Mouse (Mus musculus): ENCODE measurements at regions not wholly inside any gene's neighbourhood (a gene's known extent, or its start where the extent isn't known, plus 50 kb on each side); places are given as distances from the start of the nearest gene placed in this dataset.

GRCm38 (mm10) chr4:31392932-31393632, 570.8 kb upstream of the Map3k7 start:
- DNase-seq (ENCODE audit: low spot score), result no peak

GRCm38 (mm10) chr4:31395538-31395937, 568.4 kb upstream of the Map3k7 start:
- DNase-seq (ENCODE audit: low spot score), result no peak

GRCm38 (mm10) chr4:31403976-31404375, 559.9 kb upstream of the Map3k7 start:
- DNase-seq (ENCODE audit: low spot score), result no peak

GRCm38 (mm10) chr4:31404840-31405714, 558.8 kb upstream of the Map3k7 start:
- DNase-seq (ENCODE audit: low spot score), result no peak

GRCm38 (mm10) chr4:31410157-31410556, 553.7 kb upstream of the Map3k7 start:
- no peak for DNase-seq (ENCODE audit: low spot score)

- no peak for DNase-seq (ENCODE audit: low spot score)
These were observed 551.9 kb upstream of the Map3k7 start for GRCm38 (mm10) chr4:31411770-31412525.

GRCm38 (mm10) chr4:31417161-31417560, 546.7 kb upstream of the Map3k7 start:
- no peak for DNase-seq (ENCODE audit: low spot score)

- DNase-seq (ENCODE audit: low spot score), result no peak
These were observed 544.7 kb upstream of the Map3k7 start for GRCm38 (mm10) chr4:31419240-31419639.

- DNase-seq (ENCODE audit: low spot score), result no peak
These were observed 543.7 kb upstream of the Map3k7 start for GRCm38 (mm10) chr4:31420167-31420566.

GRCm38 (mm10) chr4:31421386-31421785, 542.5 kb upstream of the Map3k7 start:
- no peak for DNase-seq (ENCODE audit: low spot score)

GRCm38 (mm10) chr4:31425135-31425534, 538.8 kb upstream of the Map3k7 start:
- no peak for DNase-seq (ENCODE audit: low spot score)

- DNase-seq (ENCODE audit: low spot score), result no peak
These were observed 538.2 kb upstream of the Map3k7 start for GRCm38 (mm10) chr4:31425716-31426115.

GRCm38 (mm10) chr4:31426169-31427030, 537.5 kb upstream of the Map3k7 start:
- no peak for DNase-seq (ENCODE audit: low spot score)

GRCm38 (mm10) chr4:31433943-31434342, 530.0 kb upstream of the Map3k7 start:
- no peak for DNase-seq (ENCODE audit: low spot score)

- DNase-seq (ENCODE audit: low spot score), result no peak
These were observed 509.0 kb upstream of the Map3k7 start for GRCm38 (mm10) chr4:31454898-31455297.

- DNase-seq (ENCODE audit: low spot score), result no peak
These were observed 508.4 kb upstream of the Map3k7 start for GRCm38 (mm10) chr4:31455466-31455865.

GRCm38 (mm10) chr4:31462456-31462855, 501.4 kb upstream of the Map3k7 start:
- DNase-seq (ENCODE audit: low spot score), result no peak

- DNase-seq (ENCODE audit: low spot score), result no peak
These were observed 500.7 kb upstream of the Map3k7 start for GRCm38 (mm10) chr4:31463130-31463698.

GRCm38 (mm10) chr4:31468306-31468705, 495.6 kb upstream of the Map3k7 start:
- DNase-seq (ENCODE audit: low spot score), result no peak

- no peak for DNase-seq (ENCODE audit: low spot score)
These were observed 494.1 kb upstream of the Map3k7 start for GRCm38 (mm10) chr4:31469803-31470202.

- no peak for DNase-seq (ENCODE audit: low spot score)
These were observed 471.4 kb upstream of the Map3k7 start for GRCm38 (mm10) chr4:31492535-31492934.

All from T-cell, adult 2 months (primary cell).